Mouse (Mus musculus): ENCODE data around the gene 4930595D18Rik.

DNA sequence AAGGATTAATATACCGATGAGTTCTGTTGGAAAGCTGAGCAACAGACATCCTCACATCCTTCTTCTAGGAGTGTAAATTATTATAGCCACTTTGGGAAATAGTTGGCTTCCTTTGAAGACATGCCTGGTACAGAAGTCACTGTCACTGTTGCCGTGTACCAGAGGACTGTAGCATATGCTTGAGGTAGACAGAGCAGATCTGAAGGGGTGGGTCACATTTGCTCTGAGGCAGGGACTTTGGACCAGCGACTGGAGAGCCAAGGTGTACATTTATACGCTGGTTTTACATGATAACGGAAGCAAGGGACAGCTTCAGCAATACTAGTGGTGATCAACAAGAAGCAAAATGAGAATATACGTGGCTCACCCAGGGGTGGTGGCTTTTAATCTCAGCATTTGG, 34.6 kb upstream of the 4930595D18Rik start:
- TF ChIP-seq CTCF (IDR thresholded peaks at IDR 0.05; ENCODE audit: control insufficient read depth, insufficient read depth, insufficient replicate concordance, low read depth, low read length): no peak
- no peak for TF ChIP-seq POLR2A (IDR thresholded peaks at IDR 0.05; ENCODE audit: control insufficient read depth, low read depth, low read length)

Data from testis, adult 2 months (tissue).